Mouse (Mus musculus): Measurements from ENCODE around the gene Ctc1.

Ctc1 gene

GRCm38 (mm10) chr11:69051771-69052170, 36.1 kb downstream of the Ctc1 start:
- DNase-seq: no peak

DNA sequence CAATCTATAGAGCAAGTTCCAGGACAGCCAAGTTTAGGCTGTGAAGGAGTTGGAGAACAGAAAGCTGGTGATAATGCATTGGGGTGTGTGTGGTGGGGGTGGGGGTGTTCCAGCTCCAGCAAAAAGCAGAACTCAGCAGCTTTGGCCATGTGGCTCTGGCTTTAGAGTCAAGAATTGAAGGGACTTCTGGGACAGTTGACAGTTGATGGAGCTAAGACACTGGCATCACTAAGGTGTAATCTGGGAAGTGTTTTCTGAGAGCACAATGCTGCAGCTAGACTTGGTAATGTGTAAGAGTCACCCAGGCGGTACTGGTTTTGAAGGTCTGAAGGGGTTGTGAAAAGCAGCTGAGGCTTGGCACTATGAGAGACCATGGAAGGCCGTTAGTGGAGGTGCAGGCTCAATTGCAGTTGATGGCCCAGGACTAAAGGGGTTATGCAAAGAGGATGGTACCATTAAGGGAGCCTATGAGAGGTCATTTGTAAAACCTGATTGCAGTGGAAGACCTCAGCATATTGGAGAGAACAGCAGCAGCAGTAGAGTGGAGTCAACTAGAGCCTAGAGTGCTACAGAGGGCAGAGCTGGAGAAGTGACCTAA, 37.2 kb downstream of the Ctc1 start:
- no peak for DNase-seq

DNA sequence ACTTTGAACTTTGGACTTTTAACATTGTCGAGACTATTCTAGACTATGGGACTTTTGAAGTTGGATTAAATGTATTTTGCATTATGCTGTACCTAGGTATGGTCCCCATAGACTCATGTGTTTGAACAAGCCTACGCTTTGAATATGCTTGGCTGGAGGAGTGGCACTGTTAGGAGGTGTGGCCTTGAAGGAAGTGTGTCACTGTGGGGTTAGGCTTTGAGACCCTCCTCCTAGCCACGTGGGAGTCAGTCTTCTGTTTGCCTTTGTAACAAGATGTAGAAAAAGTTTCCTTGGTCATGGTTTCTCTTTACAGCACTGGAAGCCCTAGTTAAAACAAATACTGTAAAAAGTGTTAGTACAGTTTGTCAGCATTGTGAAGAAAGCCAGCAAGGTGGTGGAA, 38.1 kb downstream of the Ctc1 start:
- DNase-seq: no peak

GRCm38 (mm10) chr11:69058265-69058664, 42.6 kb downstream of the Ctc1 start:
- no peak for DNase-seq

- no peak for DNase-seq
Measured at GRCm38 (mm10) chr11:69058729-69059356, 43.1 kb downstream of the Ctc1 start.

GRCm38 (mm10) chr11:69059357-69059974, 43.8 kb downstream of the Ctc1 start, which contains the start of gene Borcs6:
Borcs6 (plus strand) TSS chr11:69059717.
- DNase-seq: peak; percentile 92

- peak; percentile 64 for DNase-seq
Measured at GRCm38 (mm10) chr11:69059975-69060411, 44.3 kb downstream of the Ctc1 start.

- peak; percentile 43 for DNase-seq
Measured at GRCm38 (mm10) chr11:69060448-69061254, 44.9 kb downstream of the Ctc1 start.

- DNase-seq: no peak
Measured at GRCm38 (mm10) chr11:69061255-69061912, 45.7 kb downstream of the Ctc1 start.

DNA sequence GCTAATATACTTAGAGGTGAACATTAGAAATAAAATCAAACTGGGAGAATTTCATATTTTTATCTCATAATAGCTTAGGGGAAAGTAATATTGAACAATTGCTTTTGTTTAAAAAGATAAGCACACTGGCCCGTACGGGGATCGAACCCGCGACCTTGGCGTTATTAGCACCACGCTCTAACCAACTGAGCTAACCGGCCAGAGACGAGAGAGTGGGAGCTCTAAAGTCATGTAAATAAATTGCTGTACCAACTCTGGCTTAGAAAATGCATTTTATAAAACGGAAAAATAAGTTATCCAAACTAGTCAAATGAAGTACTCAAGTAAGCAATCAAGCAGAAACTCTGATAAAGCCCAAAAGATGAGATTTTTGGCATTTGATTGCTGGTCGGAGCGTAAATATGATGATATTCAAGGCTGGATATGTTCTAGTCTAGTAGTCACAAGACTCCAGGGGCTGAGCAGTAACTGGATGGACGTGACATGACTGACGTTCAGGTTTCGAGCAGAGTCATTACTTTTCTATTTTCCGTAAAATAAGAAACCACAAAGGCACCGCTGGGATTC, 46.6 kb downstream of the Ctc1 start:
- DNase-seq: peak; percentile 72

DNA sequence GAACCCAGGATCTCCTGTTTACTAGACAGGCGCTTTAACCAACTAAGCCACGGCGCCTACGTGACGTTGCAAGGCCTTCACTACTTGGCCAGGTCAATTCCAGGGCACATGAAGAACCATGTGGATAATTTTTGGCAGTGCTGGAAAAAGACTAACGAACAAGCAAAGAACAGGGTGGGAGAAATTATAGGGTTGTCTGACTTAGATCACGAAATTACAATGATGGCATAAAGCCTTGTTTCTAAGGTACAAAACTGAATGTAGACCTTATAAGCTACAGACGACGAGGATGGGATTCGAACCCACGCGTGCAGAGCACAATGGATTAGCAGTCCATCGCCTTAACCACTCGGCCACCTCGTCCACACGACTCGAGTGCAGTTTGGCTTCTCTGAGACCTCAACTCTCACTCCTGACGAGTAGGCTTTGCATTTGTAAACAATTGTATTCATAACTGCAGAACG, 47.1 kb downstream of the Ctc1 start:
- DNase-seq: peak; percentile 91

GRCm38 (mm10) chr11:69063413-69064201, 47.9 kb downstream of the Ctc1 start:
- DNase-seq: peak; percentile 75

DNA sequence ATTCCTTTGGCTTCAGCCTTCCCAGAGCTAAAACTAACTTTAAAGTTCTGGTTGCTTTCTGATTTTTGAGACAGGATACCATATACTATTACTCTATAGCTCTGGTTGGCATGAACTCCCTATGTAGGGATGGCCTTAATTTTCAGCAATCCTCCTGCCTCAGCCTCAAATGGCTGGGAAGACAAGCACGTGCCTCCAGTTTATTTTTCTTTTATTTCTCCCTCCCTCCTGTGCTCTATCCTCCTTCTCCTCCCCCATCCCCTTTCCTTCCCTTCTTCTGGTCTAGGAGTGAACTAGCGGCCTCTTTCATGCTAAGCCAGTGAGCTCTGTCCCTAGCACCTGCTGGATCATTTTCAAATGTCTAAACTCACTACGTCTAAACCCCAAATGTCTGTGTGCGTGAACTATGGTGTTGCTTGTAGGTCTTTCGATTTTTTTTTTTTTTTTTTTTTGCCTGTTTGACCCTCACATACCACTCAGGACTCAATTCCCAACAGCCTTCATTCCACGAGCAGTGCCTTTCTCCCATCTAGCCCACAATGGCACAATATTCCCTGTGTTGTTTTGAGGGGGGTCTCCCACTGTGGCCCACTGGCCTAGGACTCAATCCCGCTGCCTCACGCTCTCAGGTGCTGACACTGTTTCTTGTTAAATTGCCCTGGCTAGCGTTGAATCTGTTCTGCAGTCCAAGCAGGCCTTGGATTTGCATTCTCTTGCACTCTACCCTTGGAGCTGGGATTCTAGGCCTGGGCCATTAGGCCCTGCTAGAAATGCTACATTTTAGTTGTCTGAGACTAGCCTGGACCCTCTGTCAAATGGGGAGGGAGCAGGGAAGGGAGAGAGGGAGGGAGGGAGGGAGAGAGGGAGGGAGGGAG, 48.8 kb downstream of the Ctc1 start:
- no peak for DNase-seq

DNA sequence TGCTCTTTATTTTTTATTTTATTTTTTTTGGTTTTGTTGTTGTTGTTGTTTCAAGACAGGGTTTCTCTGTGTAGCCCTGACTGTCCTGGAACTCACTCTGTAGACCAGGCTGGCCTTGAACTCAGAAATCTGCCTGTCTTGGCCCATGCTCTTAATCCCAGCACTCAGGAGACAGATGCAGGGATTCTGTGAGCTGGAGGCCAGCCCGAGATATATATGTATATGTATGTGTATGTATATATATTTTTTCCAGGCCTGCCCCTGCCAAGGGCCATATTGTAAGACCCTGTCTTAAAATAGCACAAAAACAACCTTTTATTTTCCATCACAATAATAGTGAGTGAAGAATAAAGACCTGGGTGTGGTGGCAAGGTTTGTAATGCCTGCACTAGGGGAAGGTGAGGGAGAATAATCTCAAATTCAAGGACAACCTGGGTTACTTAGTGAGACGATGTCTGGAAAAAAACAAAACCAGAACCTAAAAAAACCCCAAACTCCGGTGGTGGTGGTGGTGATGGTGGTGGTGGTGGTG, 49.7 kb downstream of the Ctc1 start:
- no peak for DNase-seq

GRCm38 (mm10) chr11:69066163-69066861, 50.6 kb downstream of the Ctc1 start:
- DNase-seq: peak; percentile 42

DNA sequence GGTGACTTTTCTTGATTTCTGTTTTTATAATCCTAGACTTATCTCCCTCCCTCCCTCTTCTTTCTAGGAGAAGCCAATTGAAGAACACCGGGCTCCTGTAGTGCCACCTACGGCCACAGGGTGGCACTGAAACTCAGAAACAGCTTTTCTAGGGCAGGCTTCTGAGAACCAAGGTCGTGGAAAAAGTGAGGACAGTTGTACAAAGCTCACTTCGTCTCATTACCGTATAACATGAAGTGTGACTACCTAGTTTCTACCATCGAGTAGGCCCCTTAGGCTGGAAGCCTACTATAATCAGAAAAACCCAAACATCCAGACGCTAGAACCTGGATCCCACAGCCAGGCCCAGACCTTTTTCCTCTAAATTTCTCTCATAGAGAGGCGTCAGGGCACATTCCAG, 51.2 kb downstream of the Ctc1 start:
- DNase-seq: peak; percentile 81

- no peak for DNase-seq
Measured at GRCm38 (mm10) chr11:69067601-69068000, 51.9 kb downstream of the Ctc1 start.

DNA sequence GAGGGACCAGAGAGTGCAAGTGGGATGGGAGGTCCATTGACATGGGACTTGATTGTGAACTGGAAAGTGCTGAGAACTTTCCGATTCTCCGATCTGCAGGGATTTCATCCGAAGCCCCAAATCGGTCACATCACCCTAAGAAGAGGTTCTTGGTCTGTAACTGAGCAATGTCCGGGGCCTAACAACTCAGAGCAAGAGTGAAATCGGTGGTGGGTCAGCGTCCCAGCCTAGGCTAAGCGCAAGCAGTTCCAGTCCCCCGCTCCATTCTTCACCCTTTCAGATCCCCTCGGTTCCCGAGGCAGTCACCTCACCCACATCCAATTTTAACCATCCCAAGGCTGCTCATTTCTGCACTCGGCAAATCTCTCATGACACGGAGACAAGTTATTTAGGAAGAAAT, 54.4 kb downstream of the Ctc1 start:
- no peak for DNase-seq

DNA sequence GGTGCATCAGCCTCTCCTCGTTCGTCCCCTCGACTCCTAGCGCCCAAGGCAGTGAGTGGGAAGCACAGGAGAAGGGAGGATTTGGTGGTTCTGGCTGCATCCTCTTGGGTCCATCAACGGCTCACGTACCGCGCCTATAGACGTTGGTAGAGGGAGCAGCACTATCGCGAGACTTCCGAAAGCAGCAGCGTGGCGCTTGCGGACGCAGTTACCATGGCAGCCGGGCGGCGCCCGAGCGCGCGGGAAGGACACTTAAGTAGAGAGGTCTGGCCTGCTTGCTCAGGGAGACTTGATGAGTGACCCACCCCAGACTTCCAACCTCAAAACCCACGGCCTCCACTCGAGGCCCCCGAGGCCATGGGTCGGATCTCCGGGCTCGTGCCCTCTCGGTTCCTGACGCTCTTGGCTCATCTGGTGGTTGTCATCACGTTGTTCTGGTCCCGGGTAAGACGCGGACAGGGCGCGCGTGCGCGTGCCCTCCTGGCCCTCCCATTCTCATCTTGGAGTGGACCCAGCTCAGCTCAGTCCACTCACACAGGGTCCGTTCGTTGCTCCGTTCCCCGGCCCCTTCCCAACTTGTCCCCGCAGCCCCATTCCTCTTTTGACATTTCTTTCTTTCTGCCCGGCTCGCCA, 55.0 kb downstream of the Ctc1 start, which contains the start of gene Tmem107:
Gene Tmem107 (plus strand): TSS at position 217 of the 633 bp plus-strand sequence.
- DNase-seq: peak; percentile 92

All from right cerebral cortex, postnatal 14 days (tissue).